Mouse (Mus musculus) forebrain, embryonic 16.5 days (tissue): ENCODE measurements around the gene Rbak. TPM values are rescaled to one million over a fixed set of nuclear protein-coding genes. Genes with fewer than 3 reads are reported as not detected.
A peak's percentile ranks its signal among the peaks of the same experiment; 100 is the strongest.

Experiments used
- ATAC-seq: fragments of 200-750 bp; cut with Nextera tagmentation; 2 replicates; pipeline ENCODE4 v1.8.0; 2017; ENCODE audit warnings: mild to moderate bottlenecking, moderate library complexity
- H3K27ac ChIP-seq: fragments of 300-500 bp; sonication (generic); 2 replicates; pipeline ENCODE4 v1.5.1; 2014; ENCODE audit warnings: low read length, control low read depth
- H3K27me3 ChIP-seq: fragments of 300-500 bp; sonication (generic); replicated peaks from 2 replicates; pipeline ENCODE4 v1.6.1; 2014; ENCODE audit warnings: low read length; ENCODE audit not compliant: control insufficient read depth, insufficient read depth
- H3K36me3 ChIP-seq: fragments of 300-500 bp; sonication (generic); 2 replicates; pipeline ENCODE4 v1.6.1; 2014; ENCODE audit not compliant: control insufficient read depth, insufficient read depth
- H3K4me1 ChIP-seq: fragments of 300-500 bp; sonication (generic); replicated peaks from 2 replicates; pipeline ENCODE4 v1.6.1; 2014; ENCODE audit warnings: low read length; ENCODE audit not compliant: control insufficient read depth, insufficient read depth
- H3K4me2 ChIP-seq: fragments of 300-500 bp; sonication (generic); 2 replicates; pipeline ENCODE4 v1.6.1; 2014; ENCODE audit warnings: mild to moderate bottlenecking, low read length, control low read depth
- H3K4me3 ChIP-seq: fragments of 300-500 bp; sonication (generic); replicated peaks from 2 replicates; pipeline ENCODE4 v1.5.1; 2014; ENCODE audit warnings: mild to moderate bottlenecking, low read length, control low read depth
- H3K9ac ChIP-seq: fragments of 300-500 bp; sonication (generic); replicated peaks from 2 replicates; pipeline ENCODE4 v1.6.1; 2014; ENCODE audit warnings: low read depth, low read length, control low read depth
- H3K9me3 ChIP-seq: fragments of 300-500 bp; sonication (generic); 2 replicates; pipeline ENCODE4 v1.6.1; 2016; ENCODE audit warnings: low read length; ENCODE audit not compliant: control insufficient read depth
- WGBS: fragments of 180-500 bp; shearing (Covaris S2); extraction: QIAGEN DNeasy Blood & Tissue Kit; methylation state at CpG from one replicate; pipeline ENCODE4 v1.1.7; 2014; 5-methylcytosine and 5-hydroxymethylcytosine counted together
- microRNA-seq: library from miRNA; unstranded; fragments of <30 nt; microRNA quantifications from one replicate; pipeline ENCODE4, GENCODE M21; 2017
- polyA plus RNA-seq: library from polyadenylated mRNA; unstranded; fragments of >200 nt; fragmentation: Nextera tagmentation; extraction: Ambion mirVana; gene quantifications from 2 replicates; pipeline ENCODE4 v1.2.1, GENCODE M21; 2015

The Rbak gene
- polyA plus RNA-seq, 1 experiment from 2014 or later = 17.9 TPM

DNA sequence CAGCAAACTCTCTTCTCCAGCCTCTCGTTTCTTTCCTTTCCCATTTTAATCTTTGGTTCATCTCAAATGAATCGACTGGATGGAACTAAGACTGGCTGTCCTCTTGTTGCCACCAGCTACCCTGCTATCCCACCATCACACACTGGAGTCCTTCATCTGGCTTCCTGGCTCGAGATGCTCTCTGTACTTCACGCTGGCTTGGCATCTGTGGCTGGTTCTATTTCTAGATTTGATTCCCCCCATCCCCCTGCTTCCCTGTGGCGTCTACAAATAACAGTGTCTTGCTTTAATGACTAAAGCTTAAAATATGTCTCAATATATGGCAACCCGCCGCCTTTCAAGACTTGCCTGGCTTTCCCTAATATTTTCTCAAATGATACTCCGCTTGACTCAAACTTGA, 52.7 kb downstream of the Rbak start:
- Histone ChIP-seq H3K27ac (no peak overlapping the region), H3K4me3 (no peak overlapping the region), H3K4me1 (peaks cover 7% of the 10 kb centered on the region), H3K36me3 (no peaks in the 10 kb centered on the region), H3K27me3 (no peaks in the 10 kb centered on the region), H3K4me2 (no peak overlapping the region), H3K9ac (no peak overlapping the region), H3K9me3 (peaks cover 6% of the 10 kb centered on the region; the same call in 1 of the 2 replicates)
- ATAC-seq = no peak
- WGBS = 81% methylated on average over 8 of the region's 8 CpGs

GRCm38 (mm10) chr5:143126908-143127307, 53.7 kb downstream of the Rbak start:
- Histone ChIP-seq H3K4me3 (no peak overlapping the region), H3K4me2 (no peak overlapping the region), H3K4me1 (peaks cover 7% of the 10 kb centered on the region), H3K27me3 (no peaks in the 10 kb centered on the region), H3K9ac (no peak overlapping the region), H3K36me3 (no peaks in the 10 kb centered on the region), H3K27ac (no peak overlapping the region), H3K9me3 (peaks cover 6% of the 10 kb centered on the region; the same call in 1 of the 2 replicates)
- 76% methylated on average over 4 of the region's 4 CpGs for WGBS
- ATAC-seq = no peak

- Histone ChIP-seq H3K9me3 (peaks cover 6% of the 10 kb centered on the region; the same call in 1 of the 2 replicates), H3K36me3 (no peaks in the 10 kb centered on the region), H3K4me3 (no peak overlapping the region), H3K4me2 (no peak overlapping the region), H3K27ac (peak overlapping the region; percentile 58; the same call in 1 of the 2 replicates), H3K9ac (no peak overlapping the region), H3K27me3 (no peaks in the 10 kb centered on the region), H3K4me1 (peaks cover 7% of the 10 kb centered on the region)
- 84% methylated on average over 9 of the region's 9 CpGs for WGBS
- no peak for ATAC-seq
These were observed 54.5 kb downstream of the Rbak start for GRCm38 (mm10) chr5:143126089-143126488.

DNA sequence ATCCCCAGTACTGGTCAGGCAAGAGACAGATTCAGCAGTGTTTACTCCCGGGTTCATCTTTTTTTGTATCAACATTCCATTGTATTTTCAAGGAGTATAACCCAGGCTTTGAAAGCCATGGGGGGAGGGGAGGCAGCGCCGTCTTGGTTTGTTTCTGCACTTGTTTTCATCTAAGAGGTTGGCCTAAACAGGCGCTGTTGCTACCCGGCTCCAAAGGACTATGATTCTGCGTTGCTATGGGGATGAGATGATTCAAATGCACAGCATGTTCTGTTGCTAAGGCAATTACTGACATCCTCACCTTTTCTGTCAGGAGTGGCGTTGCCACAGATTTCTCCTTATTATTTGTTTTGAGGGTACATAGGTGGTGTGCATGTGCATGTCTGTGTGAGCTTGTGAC, 55.0 kb downstream of the Rbak start:
- Histone ChIP-seq H3K9ac (no peak overlapping the region), H3K36me3 (no peaks in the 10 kb centered on the region), H3K4me1 (peaks cover 7% of the 10 kb centered on the region), H3K4me3 (no peak overlapping the region), H3K27ac (peak overlapping the region; percentile 60; the same call in 1 of the 2 replicates), H3K4me2 (no peak overlapping the region), H3K9me3 (peaks cover 6% of the 10 kb centered on the region; the same call in 1 of the 2 replicates), H3K27me3 (no peaks in the 10 kb centered on the region)
- ATAC-seq = peak; percentile 74; the same call in 1 of the 2 replicates
- WGBS = 19% methylated on average over 7 of the region's 7 CpGs

GRCm38 (mm10) chr5:143124805-143125378, 55.7 kb downstream of the Rbak start:
- no peak for ATAC-seq
- Histone ChIP-seq H3K4me1 (peaks cover 7% of the 10 kb centered on the region), H3K27ac (no peak overlapping the region; the same call in 1 of the 2 replicates), H3K4me3 (no peak overlapping the region), H3K27me3 (no peaks in the 10 kb centered on the region), H3K4me2 (no peak overlapping the region), H3K9ac (no peak overlapping the region), H3K9me3 (peaks cover 6% of the 10 kb centered on the region; the same call in 1 of the 2 replicates), H3K36me3 (no peaks in the 10 kb centered on the region)
- WGBS = 76% methylated on average over 4 of the region's 4 CpGs

DNA sequence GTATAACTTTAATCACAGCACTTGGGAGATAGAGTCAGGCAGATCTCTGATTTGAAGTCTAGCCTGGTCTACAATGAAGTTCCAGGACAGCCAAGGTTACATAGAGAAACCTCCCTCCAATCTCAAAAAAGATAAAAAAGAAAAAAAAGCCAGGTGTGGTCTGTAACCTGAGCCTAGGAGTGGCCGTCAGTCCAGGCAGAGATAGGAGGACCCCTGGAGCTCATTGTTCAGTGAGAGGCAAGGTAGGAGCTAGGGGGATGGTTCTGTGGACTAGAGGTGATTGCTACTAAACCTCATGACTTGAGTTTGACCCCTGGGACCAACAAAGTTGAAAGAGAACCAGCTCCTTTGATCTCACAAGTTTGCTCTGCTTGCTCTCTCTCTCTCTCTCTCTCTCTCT, 57.9 kb downstream of the Rbak start:
- Histone ChIP-seq H3K9ac (no peak overlapping the region), H3K36me3 (no peaks in the 10 kb centered on the region), H3K4me2 (no peak overlapping the region), H3K9me3 (no peaks in the 10 kb centered on the region), H3K4me3 (no peak overlapping the region), H3K27ac (no peak overlapping the region), H3K27me3 (no peaks in the 10 kb centered on the region), H3K4me1 (peaks cover 7% of the 10 kb centered on the region)
- no peak for ATAC-seq
- 29% methylated on average over 1 of the region's 1 CpGs for WGBS

Small RNAs within 50 kb of the gene (microRNA-seq; reads per million reads assigned to microRNA genes)
- gene Gm44405 = not detected

Other genes starting within 250 kb of the Rbak start
- gene Fscn1, start 220.4 kb downstream of the Rbak start, polyA plus RNA-seq = 541 and 600 TPM in 2 replicates
- 36.5 and 43.0 TPM in 2 replicates for gene Rnf216, start 67.8 kb downstream of the Rbak start, polyA plus RNA-seq
- 0.06 TPM in 1 of 2 replicates, not detected in the other for gene Olfr718-ps1, start 33.2 kb downstream of the Rbak start, polyA plus RNA-seq
- gene Spdye4b, start 242 bp upstream of the Rbak start, polyA plus RNA-seq = not detected in 2 replicates
- not detected in 2 replicates for gene Spdye4a, start 46.1 kb upstream of the Rbak start, polyA plus RNA-seq
- gene Zfp12, start 54.4 kb upstream of the Rbak start, polyA plus RNA-seq = 30.0 and 31.5 TPM in 2 replicates
- 8.9 and 9.5 TPM in 2 replicates for gene Zfp316, start 89.2 kb upstream of the Rbak start, polyA plus RNA-seq
- 0.13 TPM in 1 of 2 replicates, not detected in the other for gene Zfp853, start 112.8 kb upstream of the Rbak start, polyA plus RNA-seq
- 45.4 and 49.5 TPM in 2 replicates for gene E130309D02Rik, start 134.6 kb upstream of the Rbak start, polyA plus RNA-seq
- 77.9 and 78.6 TPM in 2 replicates for gene Zdhhc4, start 148.5 kb upstream of the Rbak start, polyA plus RNA-seq
- gene Grid2ip, start 176.6 kb upstream of the Rbak start, polyA plus RNA-seq = 0.36 and 1.0 TPM in 2 replicates
- gene Kdelr2, start 223.1 kb upstream of the Rbak start, polyA plus RNA-seq = 124 and 142 TPM in 2 replicates